Mouse (Mus musculus): Measurements from ENCODE around the gene Alb. TPM values are rescaled to one million over a fixed set of nuclear protein-coding genes. Genes with fewer than 3 reads are reported as not detected.
A peak's percentile ranks its signal among the peaks of the same experiment; 100 is the strongest.

The Alb gene
- polyA plus RNA-seq, 2 experiments, result 0.73 to 6.9 TPM

DNA sequence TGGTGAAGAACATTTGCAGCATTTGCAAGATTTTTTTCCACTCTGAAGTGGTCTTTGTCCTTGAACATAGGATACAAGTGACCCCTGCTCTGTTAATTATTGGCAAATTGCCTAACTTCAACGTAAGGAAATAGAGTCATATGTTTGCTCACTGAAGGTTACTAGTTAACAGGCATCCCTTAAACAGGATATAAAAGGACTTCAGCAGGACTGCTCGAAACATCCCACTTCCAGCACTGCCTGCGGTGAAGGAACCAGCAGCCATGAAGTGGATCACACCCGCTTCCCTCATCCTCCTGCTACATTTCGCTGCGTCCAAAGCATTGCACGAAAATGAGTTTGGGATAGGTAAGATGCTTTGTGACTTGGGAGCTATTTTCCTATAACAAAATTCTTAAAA lies 29.8 kb downstream of the Alb start, which contains the start of gene Afp:
Gene Afp (plus strand): TSS at position 220 of the 400 bp plus-strand sequence.
- TF ChIP-seq POLR2A (IDR thresholded peaks at IDR 0.05; ENCODE audit: borderline replicate concordance, extremely low read depth, insufficient read depth, insufficient read length), result no peak
- Histone ChIP-seq H3K4me2 (replicated peaks; ENCODE audit: low read depth, low read length, severe bottlenecking) (no peak within 1 kb of the TSS), H3K36me3 (ENCODE audit: control insufficient read depth, insufficient read depth, low read length) (no peaks in the 10 kb centered on the region), H3K27me3 (ENCODE audit: control insufficient read depth, insufficient read depth, low read length) (no peaks in the 10 kb centered on the region), H3K9me3 (ENCODE audit: control insufficient read depth, low read length) (no peaks in the 10 kb centered on the region), H3K4me1 (ENCODE audit: control insufficient read depth, insufficient read depth, low read length) (no peaks in the 10 kb centered on the region), H3K9ac (ENCODE audit: low read depth, low read length, severe bottlenecking) (no peak within 1 kb of the TSS), H3K27ac (replicated peaks; ENCODE audit: low read depth, low read length) (no peak within 1 kb of the TSS), H3K4me3 (replicated peaks; ENCODE audit: low read length) (no peak within 1 kb of the TSS)
- DNase-seq (ENCODE audit: low spot score), result no peak
- no peak for ATAC-seq (ENCODE audit: low FRiP score, low read depth)
- WGBS, result 81% methylated on average over 7 of the region's 7 CpGs

DNA sequence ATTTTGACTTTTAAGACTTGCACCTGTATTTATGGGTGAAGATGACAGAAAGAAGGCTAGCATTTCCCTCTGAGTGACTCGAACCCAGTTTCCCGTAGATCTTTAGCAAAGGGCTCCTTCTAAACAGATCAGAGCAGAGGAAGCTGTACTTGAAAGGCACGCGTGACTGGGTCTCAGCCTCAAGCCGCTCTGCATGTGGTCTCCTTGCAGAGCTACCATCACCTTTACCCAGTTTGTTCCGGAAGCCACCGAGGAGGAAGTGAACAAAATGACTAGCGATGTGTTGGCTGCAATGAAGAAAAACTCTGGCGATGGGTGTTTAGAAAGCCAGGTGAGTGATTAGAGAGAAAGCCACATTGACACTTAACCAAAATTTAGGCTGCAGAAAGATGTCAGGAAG lies 31.7 kb downstream of the Alb start:
- no peaks in the 10 kb centered on the region for H3K9me3 ChIP-seq (ENCODE audit: control insufficient read depth, low read length)
- H3K9ac ChIP-seq (ENCODE audit: low read depth, low read length, severe bottlenecking), result no peak overlapping the region
- WGBS, result 74% methylated on average over 9 of the region's 9 CpGs
- ATAC-seq (ENCODE audit: low FRiP score, low read depth) (no peak), DNase-seq (ENCODE audit: low spot score) (no peak)
- H3K4me1 ChIP-seq (ENCODE audit: control insufficient read depth, insufficient read depth, low read length), result no peaks in the 10 kb centered on the region
- no peak overlapping the region for H3K4me2 ChIP-seq (replicated peaks; ENCODE audit: low read depth, low read length, severe bottlenecking)
- no peaks in the 10 kb centered on the region for H3K36me3 ChIP-seq (ENCODE audit: control insufficient read depth, insufficient read depth, low read length)
- TF ChIP-seq POLR2A (IDR thresholded peaks at IDR 0.05; ENCODE audit: borderline replicate concordance, extremely low read depth, insufficient read depth, insufficient read length), result no peak
- H3K27me3 ChIP-seq (ENCODE audit: control insufficient read depth, insufficient read depth, low read length), result no peaks in the 10 kb centered on the region
- no peak overlapping the region for H3K4me3 ChIP-seq (replicated peaks; ENCODE audit: low read length)
- H3K27ac ChIP-seq (replicated peaks; ENCODE audit: low read depth, low read length), result no peak overlapping the region

DNA sequence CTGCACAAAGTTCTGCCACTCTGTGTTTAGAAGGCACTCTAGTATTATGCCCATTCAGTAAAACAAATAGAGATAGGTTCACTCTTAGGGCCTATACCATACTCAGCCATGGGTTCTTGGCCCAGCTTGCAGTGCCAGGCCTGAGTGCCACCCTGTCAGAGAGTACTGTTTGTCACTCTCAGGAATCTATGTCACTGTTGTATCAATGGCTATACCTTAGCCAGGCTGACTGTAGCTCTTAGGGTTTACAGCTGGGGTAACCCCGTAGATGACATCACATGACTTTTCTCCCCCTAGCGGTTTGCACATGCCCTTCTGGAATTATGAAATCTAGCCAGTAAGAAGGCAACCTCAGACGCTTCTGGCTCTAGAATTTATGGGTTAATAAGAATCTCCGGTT lies 33.6 kb downstream of the Alb start:
- 80% methylated on average over 4 of the region's 4 CpGs for WGBS

DNA sequence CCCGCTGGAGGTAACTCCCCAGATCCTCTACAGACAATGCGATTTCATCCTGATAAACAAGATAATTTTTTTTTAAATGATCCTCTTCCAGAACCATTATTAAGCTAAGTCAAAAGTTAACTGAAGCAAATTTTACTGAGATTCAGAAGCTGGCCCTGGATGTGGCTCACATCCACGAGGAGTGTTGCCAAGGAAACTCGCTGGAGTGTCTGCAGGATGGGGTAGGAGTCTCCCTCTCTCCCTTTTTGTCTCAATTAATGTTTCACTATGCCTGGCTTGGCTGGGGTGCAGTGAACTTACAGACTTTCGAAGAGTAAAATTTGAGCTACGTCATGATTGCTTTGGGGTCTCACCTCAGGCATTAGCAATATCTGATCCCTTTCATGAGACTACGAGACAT lies 38.8 kb downstream of the Alb start:
- Histone ChIP-seq H3K4me2 (replicated peaks; ENCODE audit: low read depth, low read length, severe bottlenecking) (no peak overlapping the region), H3K27me3 (ENCODE audit: control insufficient read depth, insufficient read depth, low read length) (no peaks in the 10 kb centered on the region), H3K4me3 (replicated peaks; ENCODE audit: low read length) (no peak overlapping the region), H3K36me3 (ENCODE audit: control insufficient read depth, insufficient read depth, low read length) (no peaks in the 10 kb centered on the region), H3K4me1 (ENCODE audit: control insufficient read depth, insufficient read depth, low read length) (no peaks in the 10 kb centered on the region), H3K9ac (ENCODE audit: low read depth, low read length, severe bottlenecking) (no peak overlapping the region), H3K27ac (replicated peaks; ENCODE audit: low read depth, low read length) (no peak overlapping the region), H3K9me3 (ENCODE audit: control insufficient read depth, low read length) (no peaks in the 10 kb centered on the region)
- no peak for ATAC-seq (ENCODE audit: low FRiP score, low read depth)
- 75% methylated on average over 7 of the region's 7 CpGs for WGBS
- no peak for DNase-seq (ENCODE audit: low spot score)
- TF ChIP-seq POLR2A (IDR thresholded peaks at IDR 0.05; ENCODE audit: borderline replicate concordance, extremely low read depth, insufficient read depth, insufficient read length), result no peak

More for the DNA sequence above, 33.6 kb downstream of the Alb start:
- no peak overlapping the region for H3K4me3 ChIP-seq (replicated peaks; ENCODE audit: low read length)
- no peak overlapping the region for H3K27ac ChIP-seq (replicated peaks; ENCODE audit: low read depth, low read length)
- ATAC-seq (ENCODE audit: low FRiP score, low read depth) (no peak), DNase-seq (ENCODE audit: low spot score) (no peak)
- H3K4me1 ChIP-seq (ENCODE audit: control insufficient read depth, insufficient read depth, low read length), result no peaks in the 10 kb centered on the region
- no peak overlapping the region for H3K9ac ChIP-seq (ENCODE audit: low read depth, low read length, severe bottlenecking)
- no peak overlapping the region for H3K4me2 ChIP-seq (replicated peaks; ENCODE audit: low read depth, low read length, severe bottlenecking)
- no peak for TF ChIP-seq POLR2A (IDR thresholded peaks at IDR 0.05; ENCODE audit: borderline replicate concordance, extremely low read depth, insufficient read depth, insufficient read length)
- H3K9me3 ChIP-seq (ENCODE audit: control insufficient read depth, low read length), result no peaks in the 10 kb centered on the region
- no peaks in the 10 kb centered on the region for H3K27me3 ChIP-seq (ENCODE audit: control insufficient read depth, insufficient read depth, low read length)
- H3K36me3 ChIP-seq (ENCODE audit: control insufficient read depth, insufficient read depth, low read length), result no peaks in the 10 kb centered on the region

DNA sequence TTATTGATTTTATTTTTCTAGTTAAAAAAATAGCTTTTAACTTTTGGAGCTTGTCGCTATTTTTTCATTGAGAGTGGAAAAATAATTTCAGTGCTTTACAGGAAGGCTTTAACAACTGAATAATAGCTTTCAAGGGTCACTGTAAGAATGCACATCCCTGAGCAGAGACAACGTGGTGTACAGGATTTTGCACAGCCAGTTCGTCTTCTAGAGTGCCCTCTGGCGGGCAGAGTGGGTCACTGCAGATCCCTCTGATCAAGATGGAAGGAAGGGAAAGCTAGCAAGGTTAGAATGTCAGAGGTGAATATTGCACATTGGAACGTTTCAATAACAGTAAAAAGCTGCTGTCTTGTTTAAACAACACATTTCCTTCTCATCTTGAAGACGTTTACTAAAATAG lies 40.0 kb downstream of the Alb start:
- H3K27me3 ChIP-seq (ENCODE audit: control insufficient read depth, insufficient read depth, low read length), result no peaks in the 10 kb centered on the region
- 6% methylated on average over 6 of the region's 6 CpGs for WGBS
- H3K4me2 ChIP-seq (replicated peaks; ENCODE audit: low read depth, low read length, severe bottlenecking), result no peak overlapping the region
- no peaks in the 10 kb centered on the region for H3K36me3 ChIP-seq (ENCODE audit: control insufficient read depth, insufficient read depth, low read length)
- DNase-seq (ENCODE audit: low spot score) (peak; percentile 66), ATAC-seq (ENCODE audit: low FRiP score, low read depth) (no peak)
- H3K4me1 ChIP-seq (ENCODE audit: control insufficient read depth, insufficient read depth, low read length), result no peaks in the 10 kb centered on the region
- H3K4me3 ChIP-seq (replicated peaks; ENCODE audit: low read length), result no peak overlapping the region
- no peak overlapping the region for H3K9ac ChIP-seq (ENCODE audit: low read depth, low read length, severe bottlenecking)
- TF ChIP-seq POLR2A (IDR thresholded peaks at IDR 0.05; ENCODE audit: borderline replicate concordance, extremely low read depth, insufficient read depth, insufficient read length), result no peak
- no peak overlapping the region for H3K27ac ChIP-seq (replicated peaks; ENCODE audit: low read depth, low read length)
- H3K9me3 ChIP-seq (ENCODE audit: control insufficient read depth, low read length), result no peaks in the 10 kb centered on the region

DNA sequence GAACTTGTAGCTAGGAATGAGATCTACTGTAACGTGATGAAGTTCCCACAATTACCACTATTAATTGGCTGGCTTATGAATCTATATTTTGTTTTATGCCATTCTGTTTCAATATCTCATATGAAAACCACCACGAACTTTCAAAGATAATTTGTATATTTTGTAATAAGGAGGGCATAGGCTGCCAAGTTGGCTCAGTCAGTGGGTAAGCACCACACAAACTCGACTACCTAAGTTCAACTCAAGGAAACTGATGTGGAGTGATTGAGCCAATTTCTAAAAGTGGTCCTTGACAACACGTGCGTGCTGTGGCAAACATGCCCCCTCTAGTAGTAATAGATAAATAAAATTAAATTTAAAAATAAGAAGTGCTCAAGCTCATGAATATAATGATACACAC lies 41.1 kb downstream of the Alb start:
- Histone ChIP-seq H3K4me2 (replicated peaks; ENCODE audit: low read depth, low read length, severe bottlenecking) (no peak overlapping the region), H3K4me1 (ENCODE audit: control insufficient read depth, insufficient read depth, low read length) (no peaks in the 10 kb centered on the region), H3K4me3 (replicated peaks; ENCODE audit: low read length) (no peak overlapping the region), H3K9me3 (ENCODE audit: control insufficient read depth, low read length) (no peaks in the 10 kb centered on the region), H3K36me3 (ENCODE audit: control insufficient read depth, insufficient read depth, low read length) (no peaks in the 10 kb centered on the region), H3K27me3 (ENCODE audit: control insufficient read depth, insufficient read depth, low read length) (no peaks in the 10 kb centered on the region), H3K9ac (ENCODE audit: low read depth, low read length, severe bottlenecking) (no peak overlapping the region), H3K27ac (replicated peaks; ENCODE audit: low read depth, low read length) (no peak overlapping the region)
- no peak for ATAC-seq (ENCODE audit: low FRiP score, low read depth)
- 89% methylated on average over 5 of the region's 5 CpGs for WGBS
- DNase-seq (ENCODE audit: low spot score), result no peak
- no peak for TF ChIP-seq POLR2A (IDR thresholded peaks at IDR 0.05; ENCODE audit: borderline replicate concordance, extremely low read depth, insufficient read depth, insufficient read length)

Measured in limb, embryonic 14.5 days (tissue).